Mouse (Mus musculus) spleen, adult 18-20 months (tissue): ENCODE measurements around the gene Rapgef4.

Source experiments
- DNase-seq, 2 experiments: peaks; one replicate each; pipeline ENCODE4 v3.0.0; 2022; ENCODE audit warnings: mixed read lengths in 2 of 2

The Rapgef4 gene

DNA sequence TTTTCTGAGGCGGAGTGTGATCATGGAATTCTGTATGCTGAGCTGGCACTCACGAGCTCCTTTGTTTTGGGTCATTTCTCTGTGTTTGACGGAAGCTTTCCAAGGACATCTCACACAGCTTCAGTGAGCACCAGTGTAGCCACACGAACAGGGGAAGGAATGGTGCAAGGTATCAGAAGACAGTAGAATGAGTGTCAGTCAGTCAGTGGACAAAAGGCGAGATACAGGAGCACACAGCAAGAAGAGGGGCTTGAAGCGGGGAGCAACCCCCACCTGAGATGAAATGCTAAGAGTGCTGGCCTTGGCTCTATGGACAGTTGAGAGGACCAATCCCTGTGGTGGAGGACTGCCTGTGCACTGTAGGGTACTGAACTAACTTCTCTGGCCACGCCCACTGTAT, 259.7 kb downstream of the Rapgef4 start:
- DNase-seq, result no peak

DNA sequence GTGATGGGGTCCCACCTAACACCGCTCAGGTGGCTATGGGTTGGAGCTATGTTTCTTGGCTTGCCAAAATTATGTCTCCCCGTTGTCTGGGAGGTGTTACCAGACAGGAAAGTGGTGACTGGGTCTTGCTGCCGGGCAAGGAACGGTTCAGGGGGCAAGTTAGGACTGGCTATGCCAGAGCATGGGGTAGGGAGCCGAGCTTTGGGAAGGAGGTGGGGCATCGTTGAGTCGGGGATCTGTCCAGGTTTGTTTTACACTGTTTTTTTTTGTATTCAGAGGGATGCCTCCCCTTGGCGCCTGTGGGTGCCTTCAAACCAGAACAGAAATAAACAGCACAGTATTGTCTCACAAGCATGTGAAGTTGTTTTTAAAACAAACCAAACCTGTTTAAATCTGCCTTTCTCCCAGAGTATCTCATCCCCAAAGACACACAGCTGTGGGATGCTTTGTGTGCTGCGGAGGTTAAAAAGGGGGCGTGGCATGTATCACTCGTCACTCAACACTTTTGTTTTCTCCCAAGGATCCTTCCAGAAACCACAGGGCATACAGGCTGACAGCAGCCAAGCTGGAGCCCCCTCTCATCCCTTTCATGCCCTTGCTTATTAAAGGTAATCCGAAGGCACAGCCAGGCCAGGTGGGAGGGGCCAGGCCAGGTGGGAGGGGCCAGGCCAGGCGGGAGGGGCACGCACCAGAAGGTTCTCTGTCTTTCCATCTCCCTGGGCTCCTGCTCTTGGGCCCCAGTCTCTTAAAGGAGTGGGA, 260.9 kb downstream of the Rapgef4 start:
- no peak for DNase-seq

DNA sequence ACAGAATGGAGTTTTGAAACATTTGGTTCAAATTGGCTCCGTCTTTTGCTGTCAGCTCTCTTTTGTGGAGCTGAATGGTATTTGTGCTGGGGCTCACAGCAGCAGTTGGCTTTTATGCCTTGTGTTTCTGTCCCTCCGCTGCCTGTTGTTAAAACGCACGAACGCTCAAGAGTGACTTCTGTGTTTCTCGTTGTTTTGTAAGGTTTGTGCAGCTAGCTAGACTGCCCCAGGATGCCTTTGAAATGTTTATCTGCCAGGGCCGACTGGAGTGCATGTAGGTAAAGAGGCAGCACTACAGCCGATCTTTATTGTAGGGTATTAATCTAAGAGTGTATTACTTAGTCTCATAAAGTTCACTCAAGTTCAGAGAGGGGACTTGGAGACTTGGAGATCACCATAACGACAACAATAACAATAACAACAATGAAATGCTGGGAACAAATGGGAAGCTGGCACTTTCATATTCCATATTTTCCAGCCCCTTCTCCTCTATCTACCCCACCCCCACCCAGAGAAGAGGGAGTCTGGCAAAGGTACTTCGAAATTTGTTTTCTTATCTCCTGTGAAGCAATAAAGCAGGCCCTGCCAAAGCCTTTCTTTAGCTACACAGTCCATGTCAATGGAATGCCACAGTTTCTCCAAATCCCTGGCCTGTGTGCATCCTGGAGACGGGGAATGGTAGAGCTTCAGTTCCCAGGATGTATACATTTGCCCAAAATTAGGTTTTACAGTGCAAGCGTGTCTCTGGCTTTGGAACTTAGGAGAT, 262.1 kb downstream of the Rapgef4 start:
- no peak for DNase-seq

DNA sequence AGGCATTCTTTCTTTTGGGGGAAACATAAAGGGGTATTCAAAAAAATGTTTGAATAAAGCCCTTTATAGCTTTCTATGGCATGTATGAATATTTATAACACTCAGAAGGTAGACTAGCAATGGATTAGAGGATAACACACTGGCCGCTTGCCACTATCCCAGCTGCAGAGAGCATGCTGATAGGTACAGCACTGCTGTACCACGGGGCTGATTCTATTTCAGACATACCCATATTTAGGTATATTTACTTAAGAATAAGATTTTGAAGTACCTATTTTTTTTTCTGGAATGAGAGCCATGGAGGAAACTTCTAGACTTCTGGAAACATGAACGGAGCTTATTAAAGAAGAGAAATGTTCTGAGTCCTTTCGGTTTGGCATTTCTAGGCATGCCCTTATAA, 264.6 kb downstream of the Rapgef4 start:
- no peak for DNase-seq

DNA sequence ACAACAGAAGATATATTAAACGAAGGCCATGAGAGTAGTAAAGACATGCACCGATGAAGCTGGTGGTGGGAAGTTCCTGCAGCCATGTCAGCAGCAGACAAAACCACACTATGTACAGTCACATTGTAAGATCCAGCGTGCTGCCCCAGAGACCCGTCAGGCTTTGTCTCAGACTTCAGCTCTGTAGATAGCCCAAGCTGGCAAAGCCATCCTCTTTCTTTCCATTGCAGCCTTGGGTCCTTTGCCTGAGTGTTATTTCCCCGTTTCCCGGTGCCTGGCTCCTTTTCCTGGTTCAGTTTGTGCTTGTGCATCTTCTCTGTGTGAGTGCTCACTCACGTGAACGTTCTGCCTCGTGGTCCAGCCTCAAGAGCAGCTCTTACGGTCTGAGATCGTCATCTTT, 265.3 kb downstream of the Rapgef4 start:
- DNase-seq, result no peak

DNA sequence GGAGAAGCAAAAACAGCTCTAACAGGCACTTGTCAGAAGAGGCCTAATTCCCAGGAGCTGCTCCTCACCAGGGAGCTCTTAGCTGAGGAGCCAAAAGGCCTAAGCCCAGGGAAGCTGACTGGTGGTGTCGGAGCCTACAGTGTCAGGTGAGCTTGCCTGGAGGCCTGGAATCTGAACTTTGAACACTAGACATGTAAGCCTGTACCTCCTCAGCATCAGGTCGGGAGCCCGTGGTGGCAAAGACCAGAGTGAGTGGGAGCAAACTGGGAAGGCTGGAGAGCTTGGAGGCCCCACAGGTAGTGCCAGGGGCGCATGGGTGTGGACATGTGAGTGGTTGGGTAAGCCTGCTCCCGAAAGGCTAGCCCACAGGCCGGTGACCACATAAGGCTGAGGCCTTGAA, 266.8 kb downstream of the Rapgef4 start:
- DNase-seq, result no peak

DNA sequence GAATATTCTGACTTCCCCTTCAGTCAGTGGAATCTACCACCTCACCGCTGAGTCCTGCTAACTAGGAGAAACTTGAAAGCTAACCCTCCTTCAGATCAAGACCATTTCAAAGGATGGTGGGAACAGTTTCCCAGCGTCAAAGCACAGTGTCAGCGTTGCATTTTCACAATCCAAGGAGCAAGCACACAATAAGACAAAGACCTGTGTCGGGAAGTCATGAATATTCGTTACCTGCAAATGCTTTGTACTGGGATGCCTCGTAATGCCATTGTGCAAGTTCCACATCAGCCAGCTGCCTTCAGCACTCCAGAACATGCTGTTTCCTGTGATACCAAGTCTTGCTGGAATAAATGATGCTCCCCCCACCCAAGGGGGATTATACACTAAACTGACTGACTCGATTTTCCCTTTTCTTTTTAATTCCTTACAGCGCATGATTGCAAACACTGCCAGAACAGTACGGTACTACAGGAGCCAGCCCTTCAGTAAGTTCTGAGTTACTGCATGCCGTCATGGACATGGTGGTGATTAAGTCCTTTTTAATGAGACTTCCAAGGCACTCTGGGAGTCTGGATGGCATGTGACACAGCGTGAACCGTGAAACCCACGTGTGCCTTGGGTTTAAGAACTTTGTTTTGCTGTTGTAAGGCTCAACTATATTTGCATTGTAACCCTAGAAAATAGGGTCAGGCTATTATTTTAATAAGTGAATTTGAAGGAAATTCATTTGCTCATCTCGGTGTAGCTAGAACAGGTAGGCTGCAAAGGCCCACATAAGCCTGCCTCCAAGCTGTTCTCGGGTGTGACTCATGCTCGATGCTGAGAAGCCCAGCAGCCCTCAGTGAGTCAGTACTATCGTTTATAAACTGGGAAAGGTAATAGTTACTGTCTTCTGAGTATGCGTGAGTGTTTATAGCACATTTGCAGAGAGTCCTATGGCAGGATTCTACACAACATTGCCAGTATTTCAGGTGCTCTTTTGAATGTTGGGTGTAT, 271.8 kb downstream of the Rapgef4 start:
- no peak for DNase-seq

DNA sequence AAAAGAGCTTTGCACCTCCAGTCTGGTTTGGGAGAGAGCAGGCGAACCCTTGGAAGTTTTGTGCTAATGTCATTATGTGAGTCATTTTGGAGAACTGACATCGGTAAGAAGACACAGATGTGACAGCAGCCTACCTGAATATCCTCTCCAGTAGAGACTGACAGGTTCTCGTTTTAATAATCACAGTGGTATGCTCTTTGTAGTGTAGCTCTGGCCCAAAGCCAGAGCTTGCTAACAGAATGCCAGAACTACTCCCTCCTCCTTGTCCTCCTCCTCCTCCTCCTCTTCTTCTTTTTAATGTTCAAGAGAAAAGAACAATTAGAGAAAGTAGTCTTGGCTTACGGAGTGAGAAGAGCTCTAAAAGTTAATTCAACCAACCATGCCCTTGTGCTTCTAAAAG, 272.8 kb downstream of the Rapgef4 start:
- no peak for DNase-seq

DNA sequence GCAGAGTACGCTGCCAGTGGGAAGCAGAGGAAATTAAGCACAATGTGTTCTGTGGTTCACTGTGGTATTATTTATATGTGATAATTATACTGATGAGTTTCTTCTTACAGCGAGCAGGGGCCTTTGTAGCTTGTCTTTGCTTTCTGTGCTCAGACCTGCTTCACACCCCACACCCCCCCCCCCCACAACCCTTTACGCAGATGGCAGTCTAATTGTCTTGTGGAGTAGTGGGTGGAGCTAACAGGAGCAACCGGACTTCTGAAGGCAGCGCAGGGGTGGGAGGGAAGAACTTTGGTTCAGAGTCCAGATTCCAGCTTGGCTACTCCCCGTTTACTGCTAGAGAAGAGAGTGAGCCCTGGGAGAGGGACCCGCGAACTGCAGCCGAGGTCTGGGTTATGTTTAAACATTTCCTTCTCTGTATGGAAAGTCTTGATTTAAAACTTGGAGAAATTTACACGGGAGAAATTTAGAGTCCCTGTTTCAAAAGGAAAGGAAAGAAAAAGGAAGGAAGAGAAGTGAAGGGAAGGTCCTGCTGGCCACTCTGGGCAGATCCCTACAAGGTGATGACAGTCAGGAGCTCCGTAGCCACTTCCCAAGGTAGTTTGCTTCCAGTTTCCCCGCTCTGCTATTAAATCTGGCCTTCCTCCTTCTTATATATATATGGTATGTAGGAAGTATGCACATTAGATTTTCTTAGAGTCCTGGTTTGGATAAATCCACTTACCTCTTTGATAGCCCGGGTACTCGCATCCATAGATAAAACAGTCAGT, 274.0 kb downstream of the Rapgef4 start:
- DNase-seq, result no peak

DNA sequence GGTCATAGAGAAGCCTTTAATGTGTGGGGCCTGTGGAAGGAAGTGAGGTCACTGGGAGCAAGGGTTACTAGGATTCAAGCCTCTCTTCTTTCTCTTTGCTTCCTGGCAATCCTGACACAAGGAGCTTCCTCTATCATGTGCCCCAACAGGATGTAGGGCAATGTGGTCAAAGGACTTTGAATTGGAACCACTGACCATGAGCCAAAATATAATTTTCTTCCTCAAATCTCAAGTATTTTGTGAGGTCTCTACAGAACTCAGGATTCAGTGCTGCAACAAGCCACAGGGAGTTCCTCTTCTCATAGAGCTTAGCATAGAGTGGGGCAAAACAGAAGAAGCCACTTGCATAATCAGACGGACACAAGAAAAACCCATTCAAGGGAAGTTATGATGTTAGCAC, 279.7 kb downstream of the Rapgef4 start:
- no peak for DNase-seq

DNA sequence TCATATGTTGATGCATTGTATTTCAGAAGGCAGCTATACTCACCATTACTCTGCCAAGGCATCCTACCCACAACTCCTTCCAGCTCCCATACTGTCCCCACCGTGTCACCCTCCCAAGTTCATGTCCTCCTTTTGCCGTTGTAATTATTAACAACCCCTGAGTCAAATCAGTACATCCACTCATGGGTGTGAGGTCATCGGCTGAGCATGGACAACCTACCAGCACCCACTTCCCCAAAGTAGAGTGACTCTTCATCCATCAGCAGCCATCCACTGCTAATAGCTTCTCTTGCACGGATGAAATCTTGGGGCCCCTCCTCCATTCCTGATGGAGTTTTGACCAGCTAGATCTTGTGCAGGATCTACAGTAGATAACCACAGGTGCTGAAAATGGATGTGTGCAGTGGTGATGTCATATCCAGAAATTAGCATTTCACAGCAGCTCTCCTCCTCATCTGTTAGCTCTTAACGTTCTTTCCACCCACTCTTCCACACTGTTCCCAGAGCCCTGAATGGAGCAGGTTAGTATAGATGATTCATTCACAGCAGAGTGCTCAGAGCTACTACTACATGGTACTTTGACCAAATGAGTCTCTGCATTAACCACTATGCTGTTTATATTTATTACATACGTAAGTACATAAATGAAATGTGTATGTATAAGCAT, 281.9 kb downstream of the Rapgef4 start:
- DNase-seq, result no peak

DNA sequence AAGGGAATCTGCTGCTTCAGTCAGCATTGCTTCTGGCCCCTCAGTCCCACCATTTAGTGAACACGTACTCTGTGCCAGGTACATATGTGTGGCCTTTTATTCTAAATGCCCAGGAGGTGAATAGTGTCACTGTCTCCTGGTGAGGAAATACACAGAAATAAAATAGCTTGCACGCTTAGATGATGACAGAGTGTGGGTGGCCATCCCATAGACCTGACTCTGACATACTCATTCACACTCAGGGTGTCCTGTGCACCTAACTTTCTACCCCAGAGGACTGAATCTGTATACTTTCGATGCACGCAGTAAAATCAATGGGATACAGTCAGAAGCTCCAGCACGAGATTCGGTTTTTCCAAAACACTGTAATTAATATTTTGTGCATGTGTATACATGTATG, 286.4 kb downstream of the Rapgef4 start:
- no peak for DNase-seq

DNA sequence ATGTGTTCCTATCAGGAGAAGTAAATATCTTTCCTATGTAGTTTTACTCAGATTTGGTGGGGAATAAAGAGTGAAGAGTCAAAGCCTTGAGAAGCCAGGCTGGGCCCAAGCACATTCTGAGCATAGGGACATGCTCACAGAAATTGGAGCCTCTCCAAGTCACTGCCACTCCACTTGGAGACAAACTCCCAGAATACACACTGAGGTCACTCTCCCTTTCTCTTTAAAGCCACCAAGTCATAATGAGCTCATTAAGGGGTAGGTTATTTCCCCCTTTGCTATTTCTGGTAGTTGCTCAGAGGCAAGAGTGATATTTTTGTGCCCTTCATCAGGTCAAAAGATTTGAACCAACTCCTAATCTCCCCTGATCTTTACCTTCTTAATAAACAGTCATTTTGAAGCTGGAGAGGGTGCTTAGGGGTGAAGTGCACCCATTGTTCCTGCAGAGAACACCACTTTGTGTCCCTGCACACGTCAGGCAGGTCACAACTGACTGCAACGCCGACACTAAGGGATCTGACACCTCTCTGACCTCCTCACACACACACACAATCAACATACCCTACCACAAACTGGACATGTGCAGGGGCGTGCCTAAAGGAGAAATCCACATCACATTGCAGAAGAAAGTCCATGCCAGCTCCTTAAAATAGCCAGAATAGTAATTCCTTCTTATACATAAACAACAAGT, 288.8 kb downstream of the Rapgef4 start:
- DNase-seq, result no peak

DNA sequence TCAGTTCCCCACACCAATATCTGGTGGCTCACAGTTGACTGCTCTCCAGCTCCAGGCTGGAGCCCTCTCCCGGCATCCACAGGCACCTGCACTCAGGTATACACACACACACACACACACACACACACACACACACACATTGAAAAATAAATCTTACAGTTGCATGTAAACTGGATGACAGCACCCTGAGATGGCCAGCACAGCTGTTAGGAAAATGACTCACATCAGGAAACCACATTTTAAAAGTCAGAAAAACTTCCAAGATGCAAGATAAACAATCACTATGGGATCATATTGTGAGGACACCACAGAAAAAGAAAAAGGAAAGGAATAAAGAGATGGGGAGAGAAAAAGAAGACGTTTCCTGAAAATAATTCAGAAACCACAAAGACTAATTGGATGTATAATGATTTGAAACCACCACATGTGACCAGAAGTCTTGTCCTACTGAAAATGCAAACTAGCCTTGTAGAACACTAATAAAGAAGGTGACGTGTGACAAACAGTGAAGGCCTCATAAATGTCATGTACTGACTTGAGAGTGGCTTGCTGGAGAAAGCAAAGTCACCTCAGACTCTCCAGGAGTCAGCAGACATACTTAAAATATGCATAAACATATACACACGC, 297.3 kb downstream of the Rapgef4 start:
- DNase-seq, result no peak

DNA sequence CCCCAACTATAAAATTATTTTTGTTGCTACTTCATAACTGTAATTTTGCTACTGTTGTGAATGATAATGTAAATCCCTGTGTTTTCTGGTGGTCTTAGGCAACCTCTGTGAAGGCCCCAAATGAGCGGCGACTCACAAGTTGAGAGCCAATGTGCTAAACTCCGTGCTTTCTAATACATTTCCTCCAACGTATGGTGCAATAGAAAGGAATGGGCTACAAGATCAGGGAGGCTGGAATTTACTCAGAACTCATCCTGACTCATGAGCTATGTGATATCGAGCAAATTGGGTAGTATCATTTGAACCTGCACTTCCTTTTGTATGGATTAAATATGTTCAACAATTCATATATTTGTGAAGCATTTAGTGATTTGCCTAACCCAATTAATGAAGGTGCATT, 299.5 kb downstream of the Rapgef4 start:
- no peak for DNase-seq

DNA sequence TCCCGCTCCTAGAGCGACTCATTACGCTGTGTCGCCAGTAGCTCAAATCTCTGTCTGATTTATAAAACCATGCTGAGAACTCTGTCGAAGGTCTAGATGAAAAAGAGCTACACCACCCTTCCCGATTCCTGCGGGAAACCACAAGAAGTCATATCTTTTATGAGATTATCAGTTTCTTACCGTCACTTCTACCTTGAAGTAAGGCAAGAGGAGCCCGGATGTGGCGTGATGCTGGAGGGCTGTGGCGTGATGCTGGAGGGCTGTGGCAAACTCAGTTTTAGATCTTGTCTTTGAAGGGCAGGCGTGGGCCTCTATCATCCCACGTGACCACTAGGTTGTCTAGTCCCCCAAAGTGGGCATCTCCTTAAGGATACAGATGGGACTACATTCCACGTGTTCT, 300.9 kb downstream of the Rapgef4 start:
- no peak for DNase-seq

DNA sequence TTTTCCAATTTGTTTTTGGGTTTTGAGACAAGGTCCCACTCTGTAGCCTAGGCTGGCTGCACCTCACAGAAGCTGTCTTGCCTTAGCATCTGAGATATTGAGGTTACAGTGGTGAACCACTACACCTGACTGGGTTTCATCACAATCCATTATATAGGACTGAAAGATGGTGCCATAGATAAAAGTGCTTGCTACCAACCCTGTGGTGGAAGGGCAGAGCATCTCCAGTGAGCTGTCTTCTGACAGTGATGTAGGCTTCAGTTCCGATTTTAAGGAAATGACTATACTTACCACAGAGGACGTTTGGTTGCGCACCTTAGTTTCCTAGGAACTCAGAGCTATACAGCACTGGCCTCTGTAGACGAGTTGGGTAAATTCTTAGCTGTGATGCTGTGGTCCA, 301.7 kb downstream of the Rapgef4 start:
- DNase-seq, result no peak

DNA sequence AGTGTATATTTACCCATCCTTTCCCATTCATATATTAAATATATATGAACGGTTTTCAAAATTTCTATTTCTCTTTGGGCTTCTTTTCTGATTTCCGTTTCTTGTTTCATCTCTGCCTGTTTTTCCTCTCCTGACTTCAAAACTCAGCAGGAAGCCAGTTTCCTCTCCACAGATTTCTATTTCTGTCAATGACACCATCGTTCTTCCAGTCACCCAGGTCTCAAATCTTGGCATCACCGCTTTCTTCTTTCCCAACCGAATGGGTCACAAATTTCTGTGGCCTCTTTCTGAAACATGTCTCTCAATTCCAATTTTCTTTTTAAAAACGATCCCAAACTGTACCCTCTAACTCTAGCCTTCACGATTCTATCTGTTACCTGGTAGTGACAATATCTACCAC, 303.6 kb downstream of the Rapgef4 start:
- DNase-seq, result no peak

DNA sequence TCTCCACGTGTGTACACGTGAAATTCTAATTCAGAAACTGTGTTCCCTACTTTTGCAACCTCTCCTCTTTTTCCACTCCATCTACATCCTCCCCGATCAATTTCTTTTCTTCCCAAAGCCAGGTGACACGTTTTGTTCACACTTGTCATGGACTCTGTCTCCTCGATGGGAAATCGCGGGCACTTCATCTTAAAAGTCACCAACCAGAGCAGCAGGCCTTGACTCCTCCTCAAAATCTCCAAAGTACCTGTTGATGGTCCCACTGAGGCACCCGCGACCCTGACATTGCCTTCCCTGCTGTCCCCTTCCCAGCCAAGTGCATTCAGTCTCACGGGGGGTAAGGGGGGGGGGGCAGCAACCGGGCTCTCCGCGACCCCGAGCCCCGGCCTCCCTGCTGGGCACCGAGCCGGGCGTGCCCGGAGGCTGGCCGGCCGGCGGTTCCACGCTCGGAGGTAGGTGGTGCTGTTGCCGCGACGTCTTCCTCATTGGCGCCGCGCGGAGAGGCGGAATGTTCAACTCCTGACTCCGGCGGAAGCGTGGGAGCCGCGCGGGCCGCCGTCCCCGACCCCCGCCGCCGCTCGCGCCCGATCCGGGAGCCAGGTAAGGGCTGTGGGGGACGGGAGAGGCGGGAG, 304.3 kb downstream of the Rapgef4 start, which contains the start of gene Map3k20:
TSS of gene Map3k20 (plus strand) at position 382 of the 632 bp plus-strand sequence.
- peak; percentile 36 to 68 for DNase-seq
